In the genomic region with DNA sequence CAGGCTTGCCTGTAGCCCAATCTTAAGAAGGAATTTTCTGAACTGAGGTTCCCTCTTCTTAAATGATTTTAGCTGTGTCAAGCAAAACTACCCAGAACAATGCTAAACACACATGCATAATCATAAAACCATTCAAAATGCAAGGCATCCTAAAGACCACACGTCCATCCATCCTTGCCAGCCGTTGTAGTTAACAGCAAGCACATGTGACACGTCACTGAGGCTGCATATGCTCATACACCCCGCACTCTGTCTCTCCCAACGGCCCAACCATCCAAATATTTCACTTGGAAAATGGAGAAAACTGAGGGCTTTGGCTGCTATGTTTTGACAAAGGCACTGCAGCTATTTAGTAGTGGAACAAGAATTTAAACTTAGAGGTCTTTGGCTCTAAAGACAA, we compare ENCODE assay signal across 19 mouse cellular contexts.
"Had no signal": no experiment of that assay in that cellular context is flagged by ENCODE, and none has a peak within 500 bp of the region (broad histone marks: within the 10 kb centered on the region; RNA-seq: fewer than 3 reads in every experiment).

No protein-coding gene starts in this region.

- H3K4me1 ChIP-seq: midbrain, embryonic 10.5 days; midbrain, embryonic 12.5 days had no signal

- H3K9me3 ChIP-seq: midbrain, embryonic 10.5 days; midbrain, embryonic 12.5 days; neural tube, embryonic 13.5 days; neural tube, embryonic 15.5 days had no signal

- H3K27me3 ChIP-seq: midbrain, embryonic 12.5 days; neural tube, embryonic 13.5 days; neural tube, embryonic 15.5 days had no signal

- H3K4me3 ChIP-seq: midbrain, embryonic 10.5 days; midbrain, embryonic 12.5 days; myocyte; neural tube, embryonic 13.5 days; neural tube, embryonic 15.5 days had no signal

- H3K27ac ChIP-seq: midbrain, embryonic 10.5 days; midbrain, embryonic 12.5 days; neural tube, embryonic 13.5 days; neural tube, embryonic 15.5 days had no signal

- H3K36me3 ChIP-seq: midbrain, embryonic 10.5 days; midbrain, embryonic 12.5 days; neural tube, embryonic 13.5 days; neural tube, embryonic 15.5 days had no signal

- ATAC-seq: liver, postnatal 0 days; midbrain, embryonic 16.5 days had no signal

- DNase-seq: liver, postnatal 0 days; lung, embryonic 14.5 days; lung, postnatal 10 days; lung, postnatal 4 days; midbrain, embryonic 14.5 days; retina, postnatal 1 day; right cerebral cortex, adult 18-20 months; right cerebral cortex, postnatal 25 days; right cerebral cortex, postnatal 4 days; spleen, adult 18-20 months; thymus, adult 18-20 months; thymus, postnatal 14 days; thymus, postnatal 36 days had no signal

- H3K4me2 ChIP-seq: lung, embryonic 14.5 days; midbrain, embryonic 12.5 days; neural tube, embryonic 13.5 days; neural tube, embryonic 15.5 days had no signal

- H3K9ac ChIP-seq: liver, postnatal 0 days; lung, embryonic 14.5 days; midbrain, embryonic 12.5 days; neural tube, embryonic 13.5 days; neural tube, embryonic 15.5 days had no signal
